Mouse (Mus musculus) right cerebral cortex, postnatal 36 days (tissue): ENCODE results near the gene Asnsd1.
"Not testable (repeated sequence)": the region's sequence is repeated elsewhere in the genome, so short reads cannot be mapped to it uniquely, and the experiment has no call there.

Source experiments
- DNase-seq, 2 experiments: peaks; one replicate each; pipeline ENCODE4 v3.0.0; 2022; ENCODE audit warnings: low spot score in 2 of 2, mixed read lengths in 1 of 2

Gene Asnsd1

DNA sequence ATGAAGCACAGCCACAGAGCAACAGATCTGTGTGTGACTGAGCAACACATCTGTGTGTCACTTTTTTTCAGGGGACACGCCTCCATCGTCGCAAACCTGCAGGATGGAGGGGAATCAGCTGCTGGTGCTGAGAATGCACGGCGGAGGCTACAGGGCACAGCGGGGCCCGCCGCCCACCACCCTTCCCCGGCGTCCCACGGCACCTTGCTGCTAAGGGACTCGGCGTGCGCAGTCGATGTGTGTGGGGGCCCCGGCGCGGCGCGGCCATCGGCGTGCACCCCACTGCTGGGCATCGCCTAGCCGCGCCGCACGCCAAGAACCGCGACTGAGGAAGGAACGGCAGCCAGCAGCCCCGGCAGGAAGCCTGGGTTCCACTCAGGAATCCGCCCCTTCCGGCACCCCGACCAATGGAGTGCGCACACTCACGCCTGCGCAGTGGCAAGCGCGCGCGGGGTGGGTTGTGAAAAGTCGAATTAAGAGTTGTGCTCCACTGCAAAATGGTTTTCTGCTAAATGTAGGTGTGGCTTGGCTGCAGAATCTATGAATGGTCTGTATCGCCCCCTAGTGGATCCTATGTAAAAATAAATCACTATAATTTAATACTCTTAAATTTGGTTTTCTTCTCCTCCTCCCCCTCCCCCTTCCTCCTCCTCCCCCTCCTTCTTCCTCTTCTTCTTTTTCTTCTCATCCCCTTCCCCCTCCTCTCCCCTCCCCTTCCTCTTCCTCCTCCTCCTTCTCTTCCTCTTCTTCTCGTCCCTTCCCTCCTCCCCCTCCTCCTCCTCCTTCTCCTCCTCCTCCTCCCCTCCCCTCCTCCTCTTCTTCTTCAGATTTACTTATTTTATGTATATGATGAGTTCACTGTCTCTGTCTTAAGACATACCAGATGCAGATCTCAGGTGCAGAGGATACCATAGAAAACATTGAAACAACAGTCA lies at the start of gene Asnsd1, which contains the start of the genes Asdurf and Gm28551:
TSS of gene Asnsd1 (minus strand) at position 426 of the 935 bp plus-strand sequence.
TSS of gene Asdurf (minus strand) at position 293 of the 935 bp plus-strand sequence.
TSS of gene Gm28551 (minus strand) at position 341 of the 935 bp plus-strand sequence.
- peak; percentile 94 to 96 for DNase-seq

DNA sequence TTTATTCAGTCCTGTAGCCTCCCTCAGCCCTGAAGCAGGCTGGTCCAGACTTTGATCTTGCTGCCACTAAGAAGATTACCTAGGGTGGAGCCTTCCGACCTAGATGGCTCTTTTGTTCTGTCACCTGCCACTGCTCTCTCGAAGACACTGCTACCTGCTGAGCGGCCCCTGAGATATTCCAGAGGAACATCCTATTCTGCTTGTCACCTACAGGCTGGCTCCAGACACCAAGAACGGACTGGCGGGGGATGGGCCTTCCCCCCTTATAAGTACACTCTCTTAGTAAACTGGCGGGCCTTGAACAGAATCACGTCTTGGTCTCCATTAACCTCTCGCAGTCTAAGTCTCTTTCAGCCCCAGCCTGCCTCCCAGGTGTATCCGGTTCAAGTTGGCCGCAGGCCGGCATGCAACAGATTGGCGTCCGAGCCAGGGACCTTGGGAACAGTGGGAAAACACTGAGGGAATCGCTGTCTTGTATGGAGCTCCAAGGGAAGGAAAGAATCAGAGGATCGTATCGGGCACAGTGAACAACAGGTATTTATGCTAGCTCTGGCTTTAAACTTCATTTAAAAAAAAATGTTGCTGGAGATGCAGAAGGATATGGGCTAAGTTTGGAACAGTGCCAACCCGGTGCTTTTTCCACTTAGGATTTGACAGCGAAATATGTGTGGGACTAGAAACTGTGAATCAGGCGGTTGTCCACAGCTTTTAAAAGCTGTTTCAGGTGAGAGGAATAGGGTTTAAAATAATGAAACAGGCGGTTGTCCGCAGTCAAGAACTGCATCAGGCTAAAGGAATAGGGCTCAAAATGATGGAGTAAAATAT lies 41.6 kb upstream of the Asnsd1 start:
- peak; percentile 9 to 12 for DNase-seq

GRCm38 (mm10) chr1:53388762-53389161 lies 36.2 kb upstream of the Asnsd1 start:
- no peak for DNase-seq

GRCm38 (mm10) chr1:53384085-53384688 lies 31.6 kb upstream of the Asnsd1 start:
- DNase-seq: no peak

- DNase-seq: no peak
Observed at GRCm38 (mm10) chr1:53377731-53378130, 25.2 kb upstream of the Asnsd1 start.

GRCm38 (mm10) chr1:53375965-53376364 lies 23.4 kb upstream of the Asnsd1 start:
- DNase-seq: not testable (repeated sequence)

- DNase-seq: no peak
Observed at GRCm38 (mm10) chr1:53358988-53359387, 6.4 kb upstream of the Asnsd1 start.

DNA sequence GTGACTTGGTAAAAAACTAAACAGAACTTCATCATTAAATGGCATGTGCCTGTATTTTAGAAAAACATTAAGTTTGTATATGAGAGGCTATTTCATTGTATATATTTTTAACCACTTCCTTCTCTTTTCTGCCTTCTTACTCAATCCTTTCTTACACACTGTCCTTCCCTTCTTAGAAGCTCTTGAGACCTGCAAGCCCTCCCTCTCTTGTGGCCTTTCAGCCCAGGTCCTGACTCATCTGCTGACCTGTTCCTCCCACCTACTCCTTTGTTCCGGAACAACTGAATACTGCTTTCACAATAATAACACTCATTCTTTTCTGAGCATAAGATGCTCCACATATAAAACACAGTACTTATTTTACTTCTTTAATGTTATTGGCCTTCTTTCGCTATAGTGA lies 11.5 kb downstream of the Asnsd1 start:
- no peak for DNase-seq

DNA sequence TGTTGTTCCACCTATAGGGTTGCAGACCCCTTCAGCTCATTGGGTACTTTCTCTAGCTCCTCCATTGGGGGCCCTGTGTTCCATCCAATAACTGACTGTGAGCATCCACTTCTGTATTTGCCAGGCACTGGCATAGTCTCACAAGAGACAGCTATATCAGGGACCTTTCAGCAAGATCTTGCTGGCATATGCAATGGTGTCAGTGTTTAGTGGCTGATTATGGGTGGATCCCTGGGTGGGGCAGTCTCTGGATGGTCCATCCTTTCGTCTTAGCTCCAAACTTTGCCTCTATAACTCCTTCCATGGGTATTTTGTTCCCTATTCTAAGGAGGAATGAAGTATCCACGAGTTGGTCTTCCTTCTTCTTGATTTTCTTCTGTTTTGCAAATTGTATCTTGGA lies 15.1 kb downstream of the Asnsd1 start:
- DNase-seq: not testable (repeated sequence)

DNA sequence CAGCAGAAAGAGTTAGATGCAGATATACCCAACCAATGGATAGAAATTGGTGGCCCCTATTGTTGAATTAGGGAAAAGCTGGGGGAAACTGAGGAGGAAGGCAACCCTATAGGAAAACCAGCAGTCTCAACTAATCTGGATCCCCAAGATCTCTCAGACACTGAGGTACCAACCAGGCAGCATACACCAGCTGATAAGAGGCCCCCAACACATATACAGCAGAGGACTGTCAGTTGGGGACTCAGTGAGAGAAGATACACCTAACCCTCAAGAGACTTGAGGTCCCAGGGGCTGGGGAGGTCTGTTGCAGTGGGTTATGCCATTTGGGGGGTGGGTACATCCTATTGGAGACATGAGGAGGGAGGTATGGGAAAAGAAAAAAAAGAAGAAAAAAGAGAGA lies 17.1 kb downstream of the Asnsd1 start:
- no peak for DNase-seq

DNA sequence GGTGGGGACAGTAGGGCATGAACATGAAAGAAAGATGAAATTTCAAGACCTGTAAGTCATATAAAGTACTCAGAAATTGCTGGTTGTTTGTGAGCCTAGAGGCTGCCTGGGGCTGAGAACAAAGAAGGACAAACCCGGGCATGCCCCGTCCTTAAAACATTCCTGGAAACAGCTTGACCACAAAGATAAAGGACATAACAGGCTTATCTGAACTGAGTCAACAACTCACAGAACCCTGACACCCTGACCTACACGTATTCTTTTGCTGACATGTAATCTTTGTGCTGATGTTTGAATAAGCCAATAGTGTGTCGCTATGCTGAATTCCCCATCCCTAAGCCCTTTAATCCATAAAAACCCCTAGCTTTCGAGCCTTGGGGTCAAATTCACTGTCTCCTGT lies 19.0 kb downstream of the Asnsd1 start:
- not testable (repeated sequence) for DNase-seq

GRCm38 (mm10) chr1:53324827-53325494 lies 27.6 kb downstream of the Asnsd1 start:
- DNase-seq: no peak

DNA sequence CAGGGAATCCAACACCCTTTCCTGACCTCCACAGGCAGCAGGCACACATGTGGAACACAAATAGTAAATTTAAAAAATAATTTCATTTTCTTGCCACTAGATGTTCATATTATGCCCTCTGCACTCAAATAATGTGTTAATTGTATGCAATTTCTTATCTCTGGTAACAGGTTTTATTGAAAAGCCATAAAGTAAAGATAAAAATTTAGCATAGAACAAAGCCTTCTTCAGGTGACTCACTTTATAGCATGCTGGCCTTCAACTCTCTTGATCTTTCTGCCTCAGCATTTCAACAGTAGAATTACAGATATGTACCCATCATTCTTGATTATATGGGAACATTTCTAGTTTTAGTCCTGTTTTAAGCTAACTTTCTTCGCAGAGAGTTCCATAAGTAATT lies 28.3 kb downstream of the Asnsd1 start:
- no peak for DNase-seq

DNA sequence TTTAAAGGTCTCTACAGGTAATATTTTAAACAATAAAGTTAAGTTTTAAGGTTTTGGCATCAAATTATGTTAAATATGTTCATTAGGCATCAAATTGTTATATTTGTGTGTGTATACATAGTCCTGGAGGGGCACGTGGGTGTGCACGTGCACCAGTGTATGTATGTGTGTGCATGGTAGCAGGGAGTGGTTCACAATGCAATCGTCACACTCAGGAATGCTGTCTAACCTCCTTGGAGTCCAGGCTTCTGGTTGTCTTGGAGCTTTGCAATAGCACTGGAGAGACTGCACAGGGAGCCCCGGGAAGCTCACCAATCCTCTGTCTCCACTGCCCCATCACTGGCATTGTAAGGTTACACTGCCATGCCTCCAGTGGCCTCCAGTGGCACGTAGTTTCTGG lies 29.3 kb downstream of the Asnsd1 start:
- no peak for DNase-seq

DNA sequence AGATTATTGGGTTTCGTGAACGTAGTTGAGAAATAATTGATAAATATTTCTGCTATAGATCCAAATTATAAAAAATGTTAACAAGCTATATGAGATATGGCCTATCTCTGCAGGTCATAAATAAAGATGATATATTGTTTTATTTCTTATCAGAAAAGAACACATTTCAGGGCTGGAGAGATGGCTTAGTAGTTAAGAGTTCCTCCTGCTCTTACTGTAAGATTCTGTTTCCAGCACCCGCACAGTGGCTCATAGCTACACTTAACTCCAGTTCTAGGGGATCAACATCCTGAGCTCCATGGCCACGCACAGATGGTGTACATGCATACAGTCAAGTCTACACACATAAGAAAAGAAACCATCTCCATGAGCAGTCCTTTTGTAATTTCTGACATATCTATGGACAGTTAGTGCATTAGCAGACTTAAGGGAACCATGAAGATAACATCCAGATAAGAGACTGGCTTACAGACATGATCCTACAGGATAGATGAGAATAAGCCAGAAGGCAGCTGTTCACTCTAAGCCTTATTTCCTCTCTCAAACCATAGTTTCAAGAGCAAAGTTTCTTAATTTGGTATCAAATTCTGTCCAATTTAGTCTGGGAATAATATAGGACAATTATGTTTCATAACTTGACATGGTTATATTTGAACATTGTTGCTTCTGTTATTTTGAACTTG lies 30.7 kb downstream of the Asnsd1 start:
- no peak for DNase-seq

GRCm38 (mm10) chr1:53312989-53313967 lies 39.3 kb downstream of the Asnsd1 start, which contains the start of gene Osgepl1:
Gene Osgepl1 (plus strand): TSS chr1:53313624.
- peak; percentile 78 to 79 for DNase-seq

GRCm38 (mm10) chr1:53300506-53300905 lies 52.0 kb downstream of the Asnsd1 start:
- DNase-seq: no peak

- peak; percentile 92 to 93 for DNase-seq
Observed at GRCm38 (mm10) chr1:53296581-53297383, 55.8 kb downstream of the Asnsd1 start, which contains the start of the genes Pms1, Ormdl1 and Gm28778. Gene Pms1 (minus strand): TSS chr1:53297018. Gene Ormdl1 (plus strand): TSS chr1:53297095. Gene Gm28778 (plus strand): TSS chr1:53297111.
